Mouse (Mus musculus): ENCODE results near the gene Tmem132a.
A peak's percentile ranks its signal among the peaks of the same experiment; 100 is the strongest.

Tmem132a gene

DNA sequence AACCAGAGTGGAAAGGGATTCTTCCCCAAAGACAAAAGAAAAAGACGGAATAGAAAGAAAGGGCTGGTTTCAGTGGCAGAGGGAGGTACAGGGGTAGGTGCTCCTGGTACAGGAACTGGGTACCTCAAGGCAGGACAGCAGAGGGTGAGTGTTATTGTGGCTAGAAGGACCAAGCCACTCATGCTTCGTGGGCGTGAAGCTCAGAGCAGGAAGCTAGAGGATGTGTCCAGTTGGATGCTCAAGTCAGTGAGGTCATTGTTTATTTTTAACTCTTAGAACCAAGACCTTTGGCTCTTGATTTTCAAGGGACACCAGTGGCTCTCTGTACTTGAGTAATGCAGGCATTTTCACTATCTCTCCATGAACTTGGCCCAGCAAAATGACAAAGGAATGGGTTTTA, 37.7 kb downstream of the Tmem132a start:
- DNase-seq (ENCODE audit: low read depth, low spot score): no peak

DNA sequence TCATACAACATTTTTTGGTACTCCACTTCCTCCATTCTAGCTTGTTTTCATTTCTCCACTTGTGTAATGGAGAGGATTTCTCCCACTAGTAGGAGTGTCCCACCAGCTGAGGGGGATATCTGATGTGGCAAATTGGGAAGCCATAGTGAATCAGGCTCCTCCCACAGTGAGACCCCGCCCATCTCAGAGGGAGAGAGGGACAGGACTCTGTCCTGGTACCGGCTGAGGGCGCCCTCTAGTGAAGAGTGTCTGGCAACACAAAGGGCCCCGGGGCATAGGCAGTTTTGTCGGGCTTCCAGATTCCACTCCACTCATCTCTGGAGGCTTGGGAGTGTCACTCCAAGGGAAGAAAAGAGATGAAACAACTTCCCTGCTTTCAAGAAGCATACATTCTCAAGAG, 38.3 kb downstream of the Tmem132a start:
- DNase-seq (ENCODE audit: low read depth, low spot score): peak; percentile 75

DNA sequence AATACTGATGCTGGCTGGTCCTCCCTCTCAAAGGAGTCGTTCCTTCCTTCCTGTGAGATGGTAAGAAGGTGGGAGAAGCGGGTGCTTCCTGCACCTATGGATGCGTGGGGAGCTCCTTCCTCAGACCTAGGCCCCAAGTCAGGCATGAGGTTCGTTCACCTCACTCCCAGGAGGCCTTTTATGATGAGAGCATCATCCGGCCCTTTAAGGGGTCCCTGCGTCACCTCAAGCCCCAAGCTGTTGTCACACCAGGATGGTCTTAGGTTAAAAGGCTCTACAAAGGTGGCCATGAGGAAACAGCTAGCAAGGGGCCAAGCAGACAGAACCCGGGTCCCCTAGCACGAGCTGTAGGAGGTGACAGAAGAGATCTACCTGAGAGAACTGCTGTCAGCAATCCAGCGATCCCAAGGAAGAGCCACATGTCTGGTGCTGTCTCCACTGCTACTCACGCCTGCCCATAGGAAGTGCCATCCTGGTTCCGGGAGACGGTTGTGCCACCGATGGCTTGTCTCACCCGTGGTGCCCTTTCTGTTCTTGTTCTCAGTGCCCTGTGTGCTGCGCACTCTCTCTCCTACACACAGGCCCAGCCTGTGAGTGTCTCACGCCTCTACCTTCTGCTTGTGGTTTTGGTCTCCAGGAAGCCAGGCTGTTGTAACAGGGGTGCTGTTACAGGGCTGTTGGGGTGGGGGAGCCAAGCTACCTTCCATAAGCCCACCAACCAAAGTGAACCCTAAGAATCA, 40.1 kb downstream of the Tmem132a start, which contains the start of gene Cd6:
Gene Cd6 (minus strand): TSS at position 623 of the 740 bp plus-strand sequence.
- no peak for DNase-seq (ENCODE audit: low read depth, low spot score)

DNA sequence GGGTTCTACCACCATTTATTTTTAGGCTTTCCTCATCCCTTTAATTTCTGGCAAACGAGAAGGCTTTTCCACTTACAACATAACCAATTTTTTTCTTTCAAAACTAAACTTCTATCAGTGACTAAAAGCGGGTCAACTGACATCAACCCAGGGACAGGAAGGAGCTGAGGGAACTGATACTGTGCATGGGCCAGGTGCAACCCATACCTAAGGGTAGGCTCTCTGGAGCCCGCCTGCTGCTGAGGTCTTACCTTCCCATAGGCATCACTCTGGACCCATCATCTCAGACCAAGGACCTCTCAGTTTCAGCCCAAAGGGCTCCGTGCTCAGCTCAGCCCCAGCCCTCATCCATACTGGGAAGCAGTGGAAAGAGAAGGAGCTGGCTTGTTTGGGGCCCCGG, 41.4 kb downstream of the Tmem132a start:
- peak; percentile 53 for DNase-seq (ENCODE audit: low read depth, low spot score)

DNA sequence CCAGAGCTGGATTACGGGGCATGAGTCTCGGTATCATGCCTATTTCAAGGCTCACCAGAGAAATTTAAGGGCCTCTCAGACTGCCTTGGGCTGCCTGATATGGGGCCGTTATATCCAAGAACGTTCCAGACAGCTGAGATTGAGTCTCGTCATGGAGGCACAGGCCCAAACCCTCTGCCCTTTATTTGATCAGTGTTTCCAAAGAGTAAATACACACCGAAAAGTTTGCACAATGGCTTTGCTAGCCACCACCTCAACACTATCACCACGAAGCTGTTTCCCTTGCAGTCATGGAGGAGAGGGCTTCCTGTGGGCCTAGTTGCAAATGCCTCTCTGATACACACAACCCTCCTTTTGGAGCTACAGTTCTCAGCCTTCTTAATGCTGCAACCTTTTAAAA, 45.7 kb downstream of the Tmem132a start:
- DNase-seq (ENCODE audit: low read depth, low spot score): no peak

DNA sequence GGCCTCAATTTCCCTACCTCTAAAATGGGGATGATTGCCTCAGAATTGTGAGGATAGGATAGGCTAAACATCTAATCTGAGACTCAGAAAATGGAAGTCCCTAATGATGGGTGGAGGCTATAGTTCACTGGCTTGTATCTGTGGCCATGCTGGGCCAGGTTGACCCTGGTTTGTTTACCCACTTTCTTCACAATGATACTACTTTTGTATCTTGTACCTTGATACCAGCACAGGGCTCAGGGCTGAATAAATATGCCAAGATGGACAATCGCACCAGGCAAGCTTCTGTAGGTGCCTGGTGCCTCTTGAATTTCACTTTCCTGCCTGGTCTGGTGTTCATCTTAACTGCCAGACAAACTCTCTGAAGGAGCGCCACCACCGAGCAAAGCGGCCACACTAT, 47.2 kb downstream of the Tmem132a start:
- DNase-seq (ENCODE audit: low read depth, low spot score): no peak

DNA sequence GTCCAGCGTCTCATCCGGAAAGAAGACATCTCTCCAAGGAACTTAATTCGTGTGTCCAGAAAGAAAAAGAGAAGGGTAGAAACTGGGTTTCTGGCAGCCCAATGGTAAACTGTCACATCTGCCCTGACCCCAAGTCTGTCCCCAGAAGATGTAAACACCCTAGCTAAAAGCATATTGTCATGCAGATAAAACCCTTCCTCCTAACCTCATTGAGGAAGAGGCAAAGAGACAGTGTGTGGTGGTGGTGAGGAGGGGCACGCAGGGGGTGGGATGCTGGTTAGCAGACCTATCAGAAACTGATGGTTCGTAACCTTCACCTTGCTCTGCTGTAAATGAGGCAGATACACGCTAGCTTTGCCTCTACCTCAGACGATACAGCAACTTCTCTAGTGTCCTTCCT, 48.4 kb downstream of the Tmem132a start:
- DNase-seq (ENCODE audit: low read depth, low spot score): no peak

DNA sequence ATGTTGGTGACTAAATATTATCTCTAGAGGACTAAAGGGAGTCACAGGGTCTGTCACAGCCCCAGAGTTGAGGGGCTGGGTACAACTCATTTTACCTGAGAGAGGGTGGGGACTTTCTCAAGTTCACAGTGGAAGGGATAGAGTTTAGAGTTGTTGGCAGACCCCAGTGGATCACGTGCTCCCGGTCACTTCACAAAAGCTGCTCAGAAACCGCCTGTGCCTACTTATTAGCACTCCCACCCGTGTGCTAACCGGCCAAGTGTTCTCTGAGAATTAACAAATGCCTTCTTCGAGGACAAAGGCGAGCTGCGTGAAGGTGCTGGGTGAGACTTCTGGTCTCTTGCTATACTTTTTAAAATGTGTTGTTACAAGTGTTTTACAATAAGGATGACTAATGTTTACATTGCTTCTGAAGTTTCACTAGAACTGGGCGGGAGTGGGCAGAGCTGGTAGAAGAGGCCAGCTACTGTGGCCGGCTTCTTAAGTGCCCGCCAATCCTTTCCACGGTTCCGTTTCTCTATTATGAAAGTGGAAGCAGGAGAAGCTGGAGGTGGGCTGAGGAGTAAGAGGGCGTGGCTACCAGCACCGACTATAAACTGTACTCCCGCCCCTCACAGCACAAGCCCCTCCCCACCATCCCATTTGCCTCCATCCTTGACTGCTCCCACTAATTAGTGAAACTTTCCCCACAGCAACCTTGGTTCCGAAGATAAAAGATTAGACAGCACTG, 51.4 kb downstream of the Tmem132a start:
- DNase-seq (ENCODE audit: low read depth, low spot score): no peak

DNA sequence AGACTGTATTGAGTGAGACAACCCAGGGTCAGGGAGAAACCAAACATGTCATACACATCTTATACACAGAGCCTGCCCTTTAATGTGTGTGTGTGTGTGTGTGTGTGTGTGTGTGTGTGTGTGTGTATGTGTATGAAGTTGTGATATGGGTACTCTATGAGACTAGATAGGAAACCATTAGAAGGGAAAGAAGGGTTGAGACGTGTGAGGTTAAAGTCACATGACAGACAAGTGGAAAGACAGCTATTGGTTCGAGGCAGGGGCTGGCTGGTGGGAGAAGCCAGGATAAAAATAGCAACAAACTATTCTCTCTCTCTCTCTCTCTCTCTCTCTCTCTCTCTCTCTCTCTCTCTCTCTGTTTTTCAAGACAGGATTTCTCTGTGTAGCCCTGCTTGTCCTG, 53.3 kb downstream of the Tmem132a start:
- DNase-seq (ENCODE audit: low read depth, low spot score): no peak

DNA sequence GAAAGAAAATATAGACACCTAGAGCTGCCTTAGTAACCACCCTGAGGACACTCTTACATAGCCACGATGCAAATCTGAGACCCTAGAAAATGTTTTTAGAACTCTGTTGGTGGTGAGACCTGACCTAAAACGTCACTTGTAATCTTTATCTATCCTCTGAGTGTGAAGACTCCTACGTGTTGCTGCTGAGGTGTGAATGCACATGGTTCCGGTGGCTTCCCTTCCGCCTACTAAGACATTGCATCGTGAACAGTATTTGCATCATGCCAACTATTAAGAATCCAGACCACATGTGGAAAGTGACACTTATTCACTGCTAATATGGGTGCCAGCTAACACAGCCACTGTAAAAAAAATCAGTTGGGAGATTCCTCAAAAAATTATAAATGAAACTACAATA, 53.9 kb downstream of the Tmem132a start:
- DNase-seq (ENCODE audit: low read depth, low spot score): no peak

DNA sequence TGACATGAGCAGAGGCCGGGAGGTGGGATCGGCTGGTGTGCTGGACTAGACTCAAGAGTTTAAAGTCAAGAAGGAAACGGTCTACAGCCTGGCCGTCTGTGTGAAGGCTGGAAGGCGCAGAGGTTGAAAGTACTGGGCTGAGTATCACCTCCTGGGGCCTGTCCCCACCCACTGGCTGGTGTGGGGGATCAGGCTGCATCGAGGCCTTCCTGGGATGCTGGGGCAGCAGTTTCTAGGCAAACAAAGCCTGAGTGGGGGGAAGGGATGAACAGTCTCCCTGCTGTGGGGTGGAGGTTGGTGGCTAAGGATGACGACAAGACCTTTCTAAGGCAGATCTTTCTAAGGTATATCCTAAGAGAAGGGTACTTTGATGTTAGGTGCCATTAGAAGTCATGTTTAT, 55.8 kb downstream of the Tmem132a start:
- no peak for DNase-seq (ENCODE audit: low read depth, low spot score)

DNA sequence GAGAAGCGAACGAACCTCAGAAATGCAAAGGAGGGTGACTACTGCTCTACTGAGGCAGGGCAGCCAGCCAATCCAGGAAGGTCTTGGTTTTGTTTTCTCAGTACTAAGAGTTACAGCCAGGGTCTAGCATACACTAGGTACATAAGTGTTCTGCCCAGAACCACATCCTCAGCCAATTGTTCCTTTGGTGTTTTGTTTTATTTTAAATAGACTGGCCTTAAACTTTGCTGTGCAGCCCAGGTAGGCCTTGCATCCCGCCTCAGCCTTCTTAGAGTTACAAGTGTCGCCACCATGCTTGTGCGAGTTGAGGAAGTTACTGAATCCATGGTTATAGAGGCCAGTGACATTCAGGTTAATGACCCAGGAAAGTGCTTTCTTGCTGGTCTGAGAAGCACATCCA, 56.7 kb downstream of the Tmem132a start:
- DNase-seq (ENCODE audit: low read depth, low spot score): no peak

DNA sequence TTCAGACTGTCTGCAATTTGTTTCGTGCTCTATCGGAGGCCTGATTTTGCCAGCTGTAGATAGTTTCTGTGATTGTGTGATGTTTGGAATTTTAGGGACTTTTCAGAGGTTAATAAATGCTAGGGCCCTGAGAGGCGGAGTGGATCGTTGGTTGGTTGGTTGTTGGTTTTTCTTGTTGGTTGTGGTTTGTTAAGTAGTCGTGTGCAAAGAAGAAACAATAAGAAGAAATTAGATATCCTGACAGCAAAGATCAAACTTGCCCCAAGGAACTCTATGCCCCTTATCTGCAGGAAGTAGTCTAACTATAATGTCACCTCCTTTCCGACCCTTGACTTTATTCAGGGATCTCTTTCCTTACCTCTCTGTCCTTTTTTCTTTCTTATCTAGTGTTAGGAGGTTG, 58.3 kb downstream of the Tmem132a start:
- DNase-seq (ENCODE audit: low read depth, low spot score): no peak

DNA sequence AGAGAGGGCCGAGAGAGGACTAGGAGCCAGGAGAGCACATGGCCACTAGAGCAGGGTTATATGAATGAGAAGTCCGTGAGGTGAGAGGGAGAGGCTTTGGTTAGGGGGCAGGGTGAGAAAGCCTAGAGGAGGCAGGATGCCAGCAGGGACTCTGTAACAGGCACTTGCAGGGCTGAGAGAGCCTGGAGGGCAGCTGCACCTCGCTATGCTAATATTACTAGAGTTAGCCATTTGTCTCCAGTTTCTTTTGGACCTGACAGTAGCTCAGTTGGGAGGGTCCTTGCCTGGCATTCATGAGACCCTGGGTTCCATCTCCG, 59.6 kb downstream of the Tmem132a start:
- DNase-seq (ENCODE audit: low read depth, low spot score): no peak

DNA sequence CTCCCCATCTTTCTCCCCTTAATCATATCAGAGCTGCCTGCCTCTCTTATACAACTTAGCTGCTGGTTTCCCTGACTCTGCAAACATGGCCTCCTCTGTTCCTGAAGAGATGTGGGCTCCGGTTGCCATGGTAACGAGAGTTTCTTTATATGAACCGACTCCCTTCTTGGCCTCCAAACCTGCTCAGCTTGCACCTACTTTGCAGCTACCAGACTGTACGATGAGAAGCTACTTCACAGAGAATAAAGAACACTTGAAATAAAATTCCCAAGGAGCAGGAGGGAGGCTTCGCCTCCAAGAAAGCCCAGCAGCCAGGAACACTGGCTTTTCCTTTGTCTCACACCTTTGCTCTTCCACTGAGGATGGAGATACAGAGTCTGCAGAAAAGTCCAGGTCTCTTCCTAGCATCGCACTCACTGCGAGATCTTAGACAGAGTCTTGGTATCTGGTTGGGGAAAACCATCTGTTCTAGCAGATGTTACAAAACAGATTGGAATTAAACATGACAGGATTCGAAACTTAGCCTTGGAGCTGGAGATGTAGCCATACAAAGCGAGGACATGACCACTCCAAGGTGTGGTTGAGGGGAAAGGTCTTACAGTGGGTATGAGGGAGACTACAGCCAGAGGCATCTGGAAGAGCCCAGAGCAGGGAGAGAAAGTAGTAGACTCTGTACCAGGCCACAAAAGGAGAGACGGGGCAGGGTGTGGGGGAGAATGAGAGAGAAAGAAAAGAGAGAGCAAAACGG, 60.1 kb downstream of the Tmem132a start:
- DNase-seq (ENCODE audit: low read depth, low spot score): no peak

DNA sequence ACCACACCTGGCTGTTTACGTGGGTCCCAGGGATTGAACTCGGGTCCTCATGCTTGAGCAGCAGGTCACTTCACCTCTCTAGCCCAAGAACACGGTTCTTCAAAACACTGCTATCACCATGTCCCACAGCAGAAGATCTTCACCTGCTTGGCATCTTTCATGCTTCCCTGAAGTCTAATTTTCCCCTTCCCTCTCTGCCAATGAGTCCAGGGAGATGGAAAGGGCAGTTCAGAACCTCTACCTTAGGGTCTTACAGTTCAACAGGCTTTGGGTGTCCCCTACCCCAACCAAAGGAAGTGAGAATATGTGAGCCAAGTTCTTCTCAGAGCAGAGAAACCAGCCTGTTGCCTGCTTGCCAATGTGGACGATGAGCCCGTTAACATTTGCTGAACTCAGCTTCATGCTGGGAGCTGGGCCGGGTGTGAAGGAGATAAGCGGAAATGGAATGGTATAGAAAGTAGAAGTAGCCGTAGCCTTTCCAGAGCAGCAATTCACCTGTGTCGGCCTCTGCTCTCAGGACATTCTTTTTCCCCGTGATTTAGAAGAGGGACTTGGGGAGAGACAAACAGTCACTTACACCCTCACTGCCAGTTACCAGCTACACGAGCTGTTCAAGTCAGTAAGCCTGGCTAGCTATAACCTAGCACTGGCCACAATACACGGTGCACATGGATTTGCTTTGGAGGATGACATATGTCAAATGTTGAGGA, 61.1 kb downstream of the Tmem132a start:
- no peak for DNase-seq (ENCODE audit: low read depth, low spot score)
